Mouse (Mus musculus): ENCODE measurements around the gene Zkscan4. TPM values are rescaled to one million over a fixed set of nuclear protein-coding genes. Genes with fewer than 3 reads are reported as not detected.
"Not testable (repeated sequence)": the region's sequence is repeated elsewhere in the genome, so short reads cannot be mapped to it uniquely, and the experiment has no call there.

The Zkscan4 gene
- polyA plus RNA-seq (2014; fragmentation: Nextera tagmentation; extraction: Ambion mirVana), result 10.5 and 11.3 TPM in 2 replicates

- 6% methylated on average over 21 of the region's 31 CpGs for WGBS
- H3K4me2 ChIP-seq (ENCODE audit: low read depth, low read length), result peak within 1 kb of the TSS; percentile 57
These were observed at the start of gene Zkscan4, which contains the start of gene Gm10065 for GRCm38 (mm10) chr13:21478759-21479670. Zkscan4 (plus strand) TSS chr13:21478907. Gm10065 (minus strand) TSS chr13:21479441.

DNA sequence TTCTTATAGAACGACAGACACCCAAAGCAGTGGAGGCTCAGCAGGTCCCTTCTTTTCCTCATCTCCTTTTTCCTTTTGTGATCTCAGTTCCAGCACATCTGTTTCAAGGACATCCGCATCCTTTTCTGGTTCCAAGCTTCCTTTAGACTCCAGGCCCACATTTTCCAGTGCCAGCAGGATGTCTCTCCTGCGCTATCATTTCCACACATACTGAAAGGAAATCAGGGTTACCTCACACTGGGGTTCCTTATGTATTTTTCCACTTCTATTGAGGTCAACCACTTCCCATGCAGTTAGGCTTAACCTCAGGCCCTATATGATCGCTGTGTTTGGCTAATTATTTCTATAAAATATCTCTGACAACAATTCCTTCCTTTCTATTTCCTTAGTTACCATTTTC, 43.2 kb upstream of the Zkscan4 start:
- H3K4me3 ChIP-seq (ENCODE audit: low read depth, low read length), result no peak overlapping the region
- no peak for ATAC-seq (ENCODE audit: low read depth)
- no peaks in the 10 kb centered on the region for H3K27me3 ChIP-seq (ENCODE audit: control insufficient read depth, insufficient read depth, low read length)
- no peak overlapping the region for H3K9ac ChIP-seq (replicated peaks; ENCODE audit: low read depth, low read length)
- H3K36me3 ChIP-seq (ENCODE audit: control insufficient read depth, insufficient read depth, low read length), result no peaks in the 10 kb centered on the region
- H3K27ac ChIP-seq (ENCODE audit: low read depth, low read length), result no peak overlapping the region
- H3K9me3 ChIP-seq (ENCODE audit: control insufficient read depth, low read length), result no peaks in the 10 kb centered on the region
- WGBS, result 91% methylated on average over 4 of the region's 4 CpGs
- peaks cover 3% of the 10 kb centered on the region; the same call in 1 of the 2 replicates for H3K4me1 ChIP-seq (ENCODE audit: control insufficient read depth, insufficient read depth, low read length)
- no peak overlapping the region for H3K4me2 ChIP-seq (ENCODE audit: low read depth, low read length)

More at GRCm38 (mm10) chr13:21478759-21479670, at the start of gene Zkscan4, which contains the start of gene Gm10065:
- ATAC-seq (ENCODE audit: low read depth), result peak; percentile 94
- H3K4me3 ChIP-seq (ENCODE audit: low read depth, low read length), result peak within 1 kb of the TSS; percentile 63
- H3K36me3 ChIP-seq (ENCODE audit: control insufficient read depth, insufficient read depth, low read length); H3K4me1 ChIP-seq (ENCODE audit: control insufficient read depth, insufficient read depth, low read length); H3K9me3 ChIP-seq (ENCODE audit: control insufficient read depth, low read length); H3K27me3 ChIP-seq (ENCODE audit: control insufficient read depth, insufficient read depth, low read length): not testable (repeated sequence)
- H3K27ac ChIP-seq (ENCODE audit: low read depth, low read length), result peak within 1 kb of the TSS; percentile 75
- peak within 1 kb of the TSS; percentile 59 for H3K9ac ChIP-seq (replicated peaks; ENCODE audit: low read depth, low read length)

DNA sequence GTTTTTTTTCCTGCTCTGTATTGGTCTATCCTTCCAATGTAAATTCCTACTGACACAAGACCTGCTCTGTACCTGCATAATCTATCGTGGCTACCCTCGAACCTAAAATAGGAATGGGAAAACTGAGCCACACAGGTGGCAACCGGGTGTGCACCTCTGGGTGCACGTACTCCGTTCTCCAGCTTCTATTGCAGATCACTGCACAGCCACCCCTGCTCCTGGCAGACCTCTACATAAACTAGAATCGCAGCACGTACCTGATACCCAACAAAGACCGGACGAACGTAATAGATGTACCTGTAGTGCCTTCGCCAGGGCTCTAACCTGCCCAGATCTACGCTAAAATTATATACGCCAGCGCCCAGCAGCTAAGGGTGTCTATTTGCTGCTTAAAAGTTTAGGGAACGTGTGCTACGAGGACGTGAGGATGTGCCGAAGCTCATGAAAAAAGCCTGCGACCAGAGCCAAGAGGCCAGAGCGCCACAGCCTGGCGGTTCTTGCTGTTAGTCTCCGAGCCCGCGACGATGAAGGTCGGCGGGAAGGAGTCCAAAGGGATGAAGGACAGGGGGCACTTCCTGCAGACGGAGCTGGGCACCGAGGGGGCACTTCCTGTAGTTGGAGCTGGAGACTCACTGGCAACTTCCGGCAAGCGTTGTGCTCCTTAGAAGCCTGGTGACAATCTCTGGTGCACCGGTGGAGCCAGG, 38.1 kb upstream of the Zkscan4 start, which contains the start of gene Pgbd1:
Gene Pgbd1, minus strand, starts transcription at position 556 of the 704 bp plus-strand sequence.
- Histone ChIP-seq H3K36me3 (ENCODE audit: control insufficient read depth, insufficient read depth, low read length) (peaks cover 21% of the 10 kb centered on the region; the same call in 1 of the 2 replicates), H3K27me3 (ENCODE audit: control insufficient read depth, insufficient read depth, low read length) (no peaks in the 10 kb centered on the region), H3K9me3 (ENCODE audit: control insufficient read depth, low read length) (no peaks in the 10 kb centered on the region), H3K4me2 (ENCODE audit: low read depth, low read length) (peak within 1 kb of the TSS; percentile 90), H3K9ac (replicated peaks; ENCODE audit: low read depth, low read length) (peak within 1 kb of the TSS; percentile 66), H3K4me3 (ENCODE audit: low read depth, low read length) (peak within 1 kb of the TSS; percentile 54), H3K4me1 (ENCODE audit: control insufficient read depth, insufficient read depth, low read length) (peaks cover 3% of the 10 kb centered on the region; the same call in 1 of the 2 replicates), H3K27ac (ENCODE audit: low read depth, low read length) (peak within 1 kb of the TSS; percentile 73)
- ATAC-seq (ENCODE audit: low read depth), result peak; percentile 96
- under 1% methylated on average over 32 of the region's 32 CpGs for WGBS

- Histone ChIP-seq H3K9ac (replicated peaks; ENCODE audit: low read depth, low read length) (peak overlapping the region; percentile 66), H3K9me3 (ENCODE audit: control insufficient read depth, low read length) (no peaks in the 10 kb centered on the region), H3K4me3 (ENCODE audit: low read depth, low read length) (peak overlapping the region; percentile 54), H3K4me2 (ENCODE audit: low read depth, low read length) (peak overlapping the region; percentile 90), H3K4me1 (ENCODE audit: control insufficient read depth, insufficient read depth, low read length) (peaks cover 3% of the 10 kb centered on the region; the same call in 1 of the 2 replicates), H3K27ac (ENCODE audit: low read depth, low read length) (no peak overlapping the region), H3K27me3 (ENCODE audit: control insufficient read depth, insufficient read depth, low read length) (no peaks in the 10 kb centered on the region), H3K36me3 (ENCODE audit: control insufficient read depth, insufficient read depth, low read length) (peaks cover 24% of the 10 kb centered on the region; the same call in 1 of the 2 replicates)
- 19% methylated on average over 10 of the region's 10 CpGs for WGBS
- ATAC-seq (ENCODE audit: low read depth), result peak; percentile 33
These were observed 37.5 kb upstream of the Zkscan4 start for GRCm38 (mm10) chr13:21441207-21441572.

DNA sequence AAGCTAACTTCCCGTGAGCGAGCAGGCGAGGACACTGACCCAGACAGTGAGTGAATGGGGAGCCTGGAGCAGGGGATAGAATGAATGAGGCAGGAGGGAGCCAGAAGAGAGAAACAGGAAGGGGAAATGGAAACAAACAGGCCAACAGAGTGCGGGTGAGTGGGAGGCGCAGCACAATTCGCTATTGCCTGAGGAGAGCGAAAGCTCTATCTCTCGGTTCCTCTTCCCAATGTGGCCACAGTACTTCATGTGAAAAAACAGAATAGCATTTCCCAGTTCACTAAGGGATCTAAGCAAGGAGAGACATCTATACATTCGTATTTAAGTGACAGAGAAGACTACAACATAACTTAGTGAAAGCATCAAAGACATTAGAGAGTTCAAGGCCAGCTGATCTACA, 31.9 kb upstream of the Zkscan4 start:
- Histone ChIP-seq H3K27me3 (ENCODE audit: control insufficient read depth, insufficient read depth, low read length) (no peaks in the 10 kb centered on the region), H3K4me1 (ENCODE audit: control insufficient read depth, insufficient read depth, low read length) (no peaks in the 10 kb centered on the region), H3K9ac (replicated peaks; ENCODE audit: low read depth, low read length) (no peak overlapping the region), H3K27ac (ENCODE audit: low read depth, low read length) (no peak overlapping the region), H3K4me2 (ENCODE audit: low read depth, low read length) (no peak overlapping the region), H3K9me3 (ENCODE audit: control insufficient read depth, low read length) (no peaks in the 10 kb centered on the region), H3K4me3 (ENCODE audit: low read depth, low read length) (no peak overlapping the region), H3K36me3 (ENCODE audit: control insufficient read depth, insufficient read depth, low read length) (peaks cover 49% of the 10 kb centered on the region)
- no peak for ATAC-seq (ENCODE audit: low read depth)
- 95% methylated on average over 9 of the region's 9 CpGs for WGBS

GRCm38 (mm10) chr13:21447856-21448614, 30.7 kb upstream of the Zkscan4 start:
- 89% methylated on average over 16 of the region's 16 CpGs for WGBS

DNA sequence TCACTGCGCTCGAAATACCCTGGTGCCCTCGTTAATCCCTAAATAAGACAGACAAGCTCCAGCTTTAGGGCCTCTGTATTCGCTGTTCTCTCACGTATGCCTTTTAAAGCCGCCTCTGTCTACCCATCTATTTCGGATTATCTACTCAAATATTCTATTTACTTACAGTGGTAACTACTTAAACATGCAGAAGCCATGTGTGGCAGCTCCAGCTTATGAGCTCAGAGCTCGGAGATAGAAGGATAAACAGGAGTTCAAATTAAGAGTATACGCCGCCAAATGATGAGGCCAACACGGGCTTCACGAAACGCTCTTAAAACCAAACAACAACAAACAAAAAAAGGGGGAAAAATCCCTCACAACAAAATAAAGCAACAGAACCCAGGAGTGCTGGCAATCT, 25.7 kb upstream of the Zkscan4 start:
- WGBS, result 4% methylated on average over 13 of the region's 13 CpGs
- no peaks in the 10 kb centered on the region for H3K9me3 ChIP-seq (ENCODE audit: control insufficient read depth, low read length)
- H3K36me3 ChIP-seq (ENCODE audit: control insufficient read depth, insufficient read depth, low read length), result peaks cover 10% of the 10 kb centered on the region; the same call in 1 of the 2 replicates
- H3K4me2 ChIP-seq (ENCODE audit: low read depth, low read length), result peak overlapping the region; percentile 72
- peak; percentile 36 for ATAC-seq (ENCODE audit: low read depth)
- H3K4me1 ChIP-seq (ENCODE audit: control insufficient read depth, insufficient read depth, low read length), result peaks cover 9% of the 10 kb centered on the region; the same call in 1 of the 2 replicates
- H3K9ac ChIP-seq (replicated peaks; ENCODE audit: low read depth, low read length), result peak overlapping the region; percentile 67
- H3K27ac ChIP-seq (ENCODE audit: low read depth, low read length), result peak overlapping the region; percentile 60; the same call in 1 of the 2 replicates
- H3K27me3 ChIP-seq (ENCODE audit: control insufficient read depth, insufficient read depth, low read length), result no peaks in the 10 kb centered on the region
- H3K4me3 ChIP-seq (ENCODE audit: low read depth, low read length), result peak overlapping the region; percentile 77

More at GRCm38 (mm10) chr13:21447856-21448614, 30.7 kb upstream of the Zkscan4 start:
- no peak overlapping the region for H3K4me2 ChIP-seq (ENCODE audit: low read depth, low read length)
- no peak overlapping the region for H3K9ac ChIP-seq (replicated peaks; ENCODE audit: low read depth, low read length)
- H3K36me3 ChIP-seq (ENCODE audit: control insufficient read depth, insufficient read depth, low read length), result peaks cover 49% of the 10 kb centered on the region
- peaks cover 9% of the 10 kb centered on the region; the same call in 1 of the 2 replicates for H3K4me1 ChIP-seq (ENCODE audit: control insufficient read depth, insufficient read depth, low read length)
- no peak for ATAC-seq (ENCODE audit: low read depth)
- H3K27me3 ChIP-seq (ENCODE audit: control insufficient read depth, insufficient read depth, low read length), result no peaks in the 10 kb centered on the region
- no peak overlapping the region for H3K4me3 ChIP-seq (ENCODE audit: low read depth, low read length)
- H3K27ac ChIP-seq (ENCODE audit: low read depth, low read length), result no peak overlapping the region
- no peaks in the 10 kb centered on the region for H3K9me3 ChIP-seq (ENCODE audit: control insufficient read depth, low read length)

DNA sequence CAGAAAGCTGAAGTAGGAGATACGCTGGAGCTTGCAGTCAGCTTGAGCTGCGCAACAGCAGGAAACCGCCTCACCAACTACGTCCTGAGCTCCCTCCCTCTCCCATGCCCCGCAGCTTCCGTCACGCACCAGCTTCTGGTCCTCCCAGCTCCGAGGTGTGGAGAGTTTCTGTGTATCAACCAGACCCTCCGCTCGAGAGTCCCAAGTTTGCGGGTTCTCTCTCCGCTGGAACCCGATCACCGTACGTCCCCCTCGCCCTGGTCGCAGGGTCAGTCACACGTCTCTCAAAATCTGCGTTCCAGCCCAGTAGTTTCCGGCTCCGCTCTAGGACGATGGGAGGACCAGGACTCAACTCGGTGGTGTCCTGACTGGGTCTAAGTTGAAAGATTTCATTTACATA, 25.3 kb upstream of the Zkscan4 start, which contains the start of gene Zscan26:
Gene Zscan26, minus strand, starts transcription at position 282 of the 400 bp plus-strand sequence.
- under 1% methylated on average over 23 of the region's 23 CpGs for WGBS
- peak; percentile 94 for ATAC-seq (ENCODE audit: low read depth)
- peak within 1 kb of the TSS; percentile 60; the same call in 1 of the 2 replicates for H3K27ac ChIP-seq (ENCODE audit: low read depth, low read length)

More for the DNA sequence above, 25.3 kb upstream of the Zkscan4 start, which contains the start of gene Zscan26:
- H3K36me3 ChIP-seq (ENCODE audit: control insufficient read depth, insufficient read depth, low read length), result peaks cover 6% of the 10 kb centered on the region; the same call in 1 of the 2 replicates
- H3K27me3 ChIP-seq (ENCODE audit: control insufficient read depth, insufficient read depth, low read length), result no peaks in the 10 kb centered on the region
- H3K4me1 ChIP-seq (ENCODE audit: control insufficient read depth, insufficient read depth, low read length), result peaks cover 9% of the 10 kb centered on the region; the same call in 1 of the 2 replicates
- no peaks in the 10 kb centered on the region for H3K9me3 ChIP-seq (ENCODE audit: control insufficient read depth, low read length)
- peak within 1 kb of the TSS; percentile 77 for H3K4me3 ChIP-seq (ENCODE audit: low read depth, low read length)
- peak within 1 kb of the TSS; percentile 72 for H3K4me2 ChIP-seq (ENCODE audit: low read depth, low read length)
- peak within 1 kb of the TSS; percentile 67 for H3K9ac ChIP-seq (replicated peaks; ENCODE audit: low read depth, low read length)
